In the genomic region with DNA sequence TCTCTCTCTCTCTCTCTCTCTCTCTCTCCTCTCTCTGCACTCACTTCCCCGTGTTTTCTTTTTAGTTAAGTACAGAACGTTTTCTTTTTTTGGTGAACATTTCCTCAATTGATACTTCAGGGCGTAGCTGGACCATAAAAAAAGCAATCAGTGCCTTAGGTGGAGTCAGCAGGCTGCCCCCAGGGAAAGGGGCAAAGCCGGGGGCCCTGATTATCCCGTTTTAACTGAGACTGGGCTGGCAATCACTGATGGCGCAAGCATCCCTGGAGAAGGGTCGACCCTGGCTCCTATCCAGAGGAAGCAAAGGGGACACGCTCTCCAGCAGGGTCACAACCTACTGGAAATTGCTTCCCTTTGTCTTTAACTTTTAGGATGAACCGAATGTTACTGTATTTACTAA, we compare ENCODE assay signal across 9 mouse cellular contexts. TPM values are rescaled to one million over a fixed set of nuclear protein-coding genes. Genes with fewer than 3 reads are reported as not detected.
DNase-seq lines count a peak whose midpoint lies in the region; ATAC-seq and TF ChIP-seq lines count a peak whose summit lies in the region.
"Had no signal": no experiment of that assay in that cellular context is flagged by ENCODE, and none has a peak within 500 bp of the region (broad histone marks: within the 10 kb centered on the region; RNA-seq: fewer than 3 reads in every experiment).

No protein-coding gene starts in this region.

- no peak overlapping the region for H3K27ac ChIP-seq in hindbrain, embryonic 11.5 days (ENCODE audit: low read depth, low read length)
- no peak overlapping the region for H3K27ac ChIP-seq in hindbrain, embryonic 16.5 days (ENCODE audit: low read depth, low read length)
- no peak overlapping the region for H3K27ac ChIP-seq in embryonic facial prominence, embryonic 11.5 days (replicated peaks; ENCODE audit: low read depth, low read length)
- H3K27ac ChIP-seq in intestine, embryonic 16.5 days (ENCODE audit: low read length) = peak overlapping the region; percentile 85
- H3K27ac ChIP-seq in gastrocnemius, adult 2 months = no peak overlapping the region
- H3K27ac ChIP-seq: kidney, postnatal 0 days had no signal

- peak; percentile 23 for DNase-seq in hindbrain, embryonic 11.5 days (ENCODE audit: low spot score)
- no peak for DNase-seq in embryonic facial prominence, embryonic 11.5 days (ENCODE audit: low spot score)
- peak; percentile 19 for DNase-seq in neural tube, embryonic 10.5 days (ENCODE audit: extremely low spot score, low spot score)
- no peak for DNase-seq in layer of hippocampus, postnatal 36 days
- DNase-seq in gastrocnemius, adult 2 months = no peak
- DNase-seq: cerebellum, postnatal 36 days had no signal

- H3K4me1 ChIP-seq in hindbrain, embryonic 11.5 days (replicated peaks; ENCODE audit: control insufficient read depth, insufficient read depth, low read length) = no peaks in the 10 kb centered on the region; the same call in 1 of the 2 replicates
- H3K4me1 ChIP-seq in hindbrain, embryonic 16.5 days (ENCODE audit: control insufficient read depth, insufficient read depth, low read depth, low read length) = peaks cover 6% of the 10 kb centered on the region
- no peaks in the 10 kb centered on the region; the same call in 1 of the 2 replicates for H3K4me1 ChIP-seq in embryonic facial prominence, embryonic 11.5 days (ENCODE audit: control insufficient read depth, insufficient read depth, low read length)
- no peaks in the 10 kb centered on the region for H3K4me1 ChIP-seq in intestine, embryonic 16.5 days (ENCODE audit: control insufficient read depth, insufficient read depth, low read length)

- intact Hi-C loops in gastrocnemius, adult 2 months (cut with DNase I) = no loop called here

- TF ChIP-seq CTCF in gastrocnemius, adult 2 months (IDR thresholded peaks at IDR 0.05) = no peak

- no peaks in the 10 kb centered on the region for H3K9me3 ChIP-seq in hindbrain, embryonic 11.5 days (ENCODE audit: control insufficient read depth, low read length)
- no peaks in the 10 kb centered on the region for H3K9me3 ChIP-seq in hindbrain, embryonic 16.5 days (ENCODE audit: control insufficient read depth, low read length)
- no peaks in the 10 kb centered on the region for H3K9me3 ChIP-seq in embryonic facial prominence, embryonic 11.5 days (replicated peaks; ENCODE audit: control insufficient read depth, low read length)
- no peaks in the 10 kb centered on the region for H3K9me3 ChIP-seq in intestine, embryonic 16.5 days (ENCODE audit: control insufficient read depth, low read length)

- H3K9ac ChIP-seq in hindbrain, embryonic 11.5 days (ENCODE audit: low read depth, low read length) = no peak overlapping the region
- H3K9ac ChIP-seq in hindbrain, embryonic 16.5 days (ENCODE audit: low read depth, low read length) = no peak overlapping the region
- H3K9ac ChIP-seq in embryonic facial prominence, embryonic 11.5 days (replicated peaks; ENCODE audit: low read length) = no peak overlapping the region
- H3K9ac ChIP-seq in intestine, embryonic 16.5 days (ENCODE audit: low read depth, low read length) = peak overlapping the region; percentile 57; the same call in 1 of the 2 replicates

- no peak for ATAC-seq in hindbrain, embryonic 11.5 days (ENCODE audit: low FRiP score)
- no peak for ATAC-seq in hindbrain, embryonic 16.5 days
- no peak for ATAC-seq in embryonic facial prominence, embryonic 11.5 days (replicated peaks; ENCODE audit: insufficient number of reproducible peaks, low FRiP score, low TSS enrichment, low read depth)
- ATAC-seq in intestine, embryonic 16.5 days = peak; percentile 74

- H3K27me3 ChIP-seq in hindbrain, embryonic 11.5 days (ENCODE audit: control insufficient read depth, insufficient read depth, low read length) = peaks cover 29% of the 10 kb centered on the region
- peaks cover 39% of the 10 kb centered on the region for H3K27me3 ChIP-seq in hindbrain, embryonic 16.5 days (replicated peaks; ENCODE audit: control insufficient read depth, insufficient read depth, low read length)
- H3K27me3 ChIP-seq in embryonic facial prominence, embryonic 11.5 days (ENCODE audit: control insufficient read depth, insufficient read depth, low read length) = peaks cover 21% of the 10 kb centered on the region
- H3K27me3 ChIP-seq in intestine, embryonic 16.5 days (replicated peaks; ENCODE audit: control insufficient read depth, insufficient read depth, low read length) = 0 out of 2 replicates have a peak, but pooled peaks cover 5% of the 10 kb centered on the region

- H3K4me2 ChIP-seq in hindbrain, embryonic 11.5 days (replicated peaks; ENCODE audit: low read depth, low read length) = no peak overlapping the region
- no peak overlapping the region for H3K4me2 ChIP-seq in hindbrain, embryonic 16.5 days (ENCODE audit: low read length)
- H3K4me2 ChIP-seq in embryonic facial prominence, embryonic 11.5 days (ENCODE audit: low read depth, low read length) = peak overlapping the region; percentile 27; the same call in 1 of the 2 replicates
- peak overlapping the region; percentile 53 for H3K4me2 ChIP-seq in intestine, embryonic 16.5 days (ENCODE audit: low read depth, low read length)

- 2% methylated on average over 9 of the region's 9 CpGs for WGBS in hindbrain, embryonic 11.5 days
- WGBS in hindbrain, embryonic 16.5 days = 6% methylated on average over 9 of the region's 9 CpGs
- 4% methylated on average over 9 of the region's 9 CpGs for WGBS in embryonic facial prominence, embryonic 11.5 days
- 5% methylated on average over 9 of the region's 9 CpGs for WGBS in intestine, embryonic 16.5 days

- no peak overlapping the region for H3K4me3 ChIP-seq in hindbrain, embryonic 11.5 days (ENCODE audit: low read depth, low read length)
- H3K4me3 ChIP-seq in hindbrain, embryonic 16.5 days (ENCODE audit: low read length) = no peak overlapping the region
- H3K4me3 ChIP-seq in embryonic facial prominence, embryonic 11.5 days (ENCODE audit: low read depth, low read length) = no peak overlapping the region
- H3K4me3 ChIP-seq in intestine, embryonic 16.5 days (ENCODE audit: low read length) = peak overlapping the region; percentile 41
- no peak overlapping the region for H3K4me3 ChIP-seq in gastrocnemius, adult 2 months

- H3K36me3 ChIP-seq in hindbrain, embryonic 11.5 days (ENCODE audit: control insufficient read depth, insufficient read depth, low read length) = no peaks in the 10 kb centered on the region
- no peaks in the 10 kb centered on the region for H3K36me3 ChIP-seq in hindbrain, embryonic 16.5 days (ENCODE audit: control insufficient read depth, insufficient read depth, low read length)
- H3K36me3 ChIP-seq in embryonic facial prominence, embryonic 11.5 days (replicated peaks; ENCODE audit: control insufficient read depth, insufficient read depth, low read depth, low read length) = no peaks in the 10 kb centered on the region
- no peaks in the 10 kb centered on the region for H3K36me3 ChIP-seq in intestine, embryonic 16.5 days (ENCODE audit: control insufficient read depth, insufficient read depth, low read length)

RNA-seq across cellular contexts. Expression of gene Nr5a2, which starts 1.6 kb away (rescaled TPM):
- polyA plus RNA-seq in hindbrain, embryonic 11.5 days (2014; fragmentation: Nextera tagmentation; extraction: Ambion mirVana) = 0.26 and 0.68 TPM in 2 replicates
- polyA plus RNA-seq in hindbrain, embryonic 16.5 days (2015; fragmentation: Nextera tagmentation; extraction: Ambion mirVana) = 0.55 and 0.57 TPM in 2 replicates
- 1.7 and 2.0 TPM in 2 replicates for polyA plus RNA-seq in embryonic facial prominence, embryonic 11.5 days (2014; fragmentation: Nextera tagmentation; extraction: Ambion mirVana)
- 8.4 and 9.0 TPM in 2 replicates for polyA plus RNA-seq in intestine, embryonic 16.5 days (2015; fragmentation: Nextera tagmentation; extraction: Ambion mirVana)
- not detected for total RNA-seq in layer of hippocampus, postnatal 36 days (2021)
- total RNA-seq in gastrocnemius, adult 2 months (2021) = under 1 TPM; 0.11 to 0.26 TPM

Comparison
In these comparisons a context has a peak if more than half of its experiments do, and no peak if none do; other contexts are left out.
1. DNase-seq: peak in hindbrain, embryonic 11.5 days (single experiment) and neural tube, embryonic 10.5 days (single experiment); none in embryonic facial prominence, embryonic 11.5 days (single experiment), layer of hippocampus, postnatal 36 days (0 of 2) and gastrocnemius, adult 2 months (single experiment).
2. H3K4me2 ChIP-seq: peak in embryonic facial prominence, embryonic 11.5 days (single experiment) and intestine, embryonic 16.5 days (single experiment); none in hindbrain, embryonic 11.5 days (single experiment) and hindbrain, embryonic 16.5 days (single experiment).